Mouse (Mus musculus): ENCODE results near the gene Cdh18. TPM values are rescaled to one million over a fixed set of nuclear protein-coding genes. Genes with fewer than 3 reads are reported as not detected.

The Cdh18 gene
- polyA plus RNA-seq, 1 experiment from 2014 or later: 0.42 TPM

GRCm38 (mm10) chr15:22833127-22833526 is 284.3 kb downstream of the Cdh18 start:
- Histone ChIP-seq H3K9me3 (replicated peaks; ENCODE audit: control insufficient read depth, low read length) (no peaks in the 10 kb centered on the region), H3K4me2 (ENCODE audit: low read depth, low read length) (no peak overlapping the region), H3K4me3 (ENCODE audit: low read depth, low read length) (no peak overlapping the region), H3K9ac (replicated peaks; ENCODE audit: low read length) (no peak overlapping the region), H3K36me3 (replicated peaks; ENCODE audit: control insufficient read depth, insufficient read depth, low read depth, low read length) (no peaks in the 10 kb centered on the region), H3K4me1 (ENCODE audit: control insufficient read depth, insufficient read depth, low read length) (no peaks in the 10 kb centered on the region), H3K27ac (replicated peaks; ENCODE audit: low read depth, low read length) (no peak overlapping the region), H3K27me3 (ENCODE audit: control insufficient read depth, insufficient read depth, low read length) (no peaks in the 10 kb centered on the region)
- ATAC-seq (replicated peaks; ENCODE audit: insufficient number of reproducible peaks, low FRiP score, low TSS enrichment, low read depth) (no peak), DNase-seq (ENCODE audit: low spot score) (no peak)

- no peak overlapping the region for H3K27ac ChIP-seq (replicated peaks; ENCODE audit: low read depth, low read length)
- no peaks in the 10 kb centered on the region for H3K27me3 ChIP-seq (ENCODE audit: control insufficient read depth, insufficient read depth, low read length)
- H3K4me3 ChIP-seq (ENCODE audit: low read depth, low read length): no peak overlapping the region
- DNase-seq (ENCODE audit: low spot score) (no peak), ATAC-seq (replicated peaks; ENCODE audit: insufficient number of reproducible peaks, low FRiP score, low TSS enrichment, low read depth) (no peak)
- H3K4me2 ChIP-seq (ENCODE audit: low read depth, low read length): no peak overlapping the region
- no peak overlapping the region for H3K9ac ChIP-seq (replicated peaks; ENCODE audit: low read length)
- no peaks in the 10 kb centered on the region for H3K9me3 ChIP-seq (replicated peaks; ENCODE audit: control insufficient read depth, low read length)
- H3K36me3 ChIP-seq (replicated peaks; ENCODE audit: control insufficient read depth, insufficient read depth, low read depth, low read length): no peaks in the 10 kb centered on the region
- H3K4me1 ChIP-seq (ENCODE audit: control insufficient read depth, insufficient read depth, low read length): no peaks in the 10 kb centered on the region
- WGBS: 80% methylated on average over 1 of the region's 1 CpGs
Observed at GRCm38 (mm10) chr15:22837173-22837572, 288.4 kb downstream of the Cdh18 start.

GRCm38 (mm10) chr15:22857704-22858103 is 308.9 kb downstream of the Cdh18 start:
- no peak overlapping the region for H3K9ac ChIP-seq (replicated peaks; ENCODE audit: low read length)
- H3K27ac ChIP-seq (replicated peaks; ENCODE audit: low read depth, low read length): no peak overlapping the region
- no peaks in the 10 kb centered on the region for H3K9me3 ChIP-seq (replicated peaks; ENCODE audit: control insufficient read depth, low read length)
- no peaks in the 10 kb centered on the region for H3K36me3 ChIP-seq (replicated peaks; ENCODE audit: control insufficient read depth, insufficient read depth, low read depth, low read length)
- no peak overlapping the region for H3K4me3 ChIP-seq (ENCODE audit: low read depth, low read length)
- no peaks in the 10 kb centered on the region for H3K27me3 ChIP-seq (ENCODE audit: control insufficient read depth, insufficient read depth, low read length)
- DNase-seq (ENCODE audit: low spot score) (no peak), ATAC-seq (replicated peaks; ENCODE audit: insufficient number of reproducible peaks, low FRiP score, low TSS enrichment, low read depth) (no peak)
- H3K4me2 ChIP-seq (ENCODE audit: low read depth, low read length): no peak overlapping the region
- no peaks in the 10 kb centered on the region for H3K4me1 ChIP-seq (ENCODE audit: control insufficient read depth, insufficient read depth, low read length)

GRCm38 (mm10) chr15:22870679-22871078 is 321.9 kb downstream of the Cdh18 start:
- WGBS: 62% methylated on average over 1 of the region's 1 CpGs
- no peak overlapping the region for H3K27ac ChIP-seq (replicated peaks; ENCODE audit: low read depth, low read length)
- H3K9me3 ChIP-seq (replicated peaks; ENCODE audit: control insufficient read depth, low read length): no peaks in the 10 kb centered on the region
- no peak overlapping the region for H3K9ac ChIP-seq (replicated peaks; ENCODE audit: low read length)
- H3K4me1 ChIP-seq (ENCODE audit: control insufficient read depth, insufficient read depth, low read length): no peaks in the 10 kb centered on the region
- no peaks in the 10 kb centered on the region for H3K36me3 ChIP-seq (replicated peaks; ENCODE audit: control insufficient read depth, insufficient read depth, low read depth, low read length)
- no peak overlapping the region for H3K4me3 ChIP-seq (ENCODE audit: low read depth, low read length)
- ATAC-seq (replicated peaks; ENCODE audit: insufficient number of reproducible peaks, low FRiP score, low TSS enrichment, low read depth) (no peak), DNase-seq (ENCODE audit: low spot score) (no peak)
- no peak overlapping the region for H3K4me2 ChIP-seq (ENCODE audit: low read depth, low read length)
- H3K27me3 ChIP-seq (ENCODE audit: control insufficient read depth, insufficient read depth, low read length): no peaks in the 10 kb centered on the region

- no peak overlapping the region for H3K4me3 ChIP-seq (ENCODE audit: low read depth, low read length)
- no peak overlapping the region for H3K27ac ChIP-seq (replicated peaks; ENCODE audit: low read depth, low read length)
- no peak overlapping the region for H3K4me2 ChIP-seq (ENCODE audit: low read depth, low read length)
- no peaks in the 10 kb centered on the region for H3K9me3 ChIP-seq (replicated peaks; ENCODE audit: control insufficient read depth, low read length)
- H3K4me1 ChIP-seq (ENCODE audit: control insufficient read depth, insufficient read depth, low read length): no peaks in the 10 kb centered on the region
- H3K9ac ChIP-seq (replicated peaks; ENCODE audit: low read length): no peak overlapping the region
- H3K36me3 ChIP-seq (replicated peaks; ENCODE audit: control insufficient read depth, insufficient read depth, low read depth, low read length): no peaks in the 10 kb centered on the region
- no peaks in the 10 kb centered on the region for H3K27me3 ChIP-seq (ENCODE audit: control insufficient read depth, insufficient read depth, low read length)
- DNase-seq (ENCODE audit: low spot score) (peak; percentile 17), ATAC-seq (replicated peaks; ENCODE audit: insufficient number of reproducible peaks, low FRiP score, low TSS enrichment, low read depth) (no peak)
- 55% methylated on average over 4 of the region's 4 CpGs for WGBS
Observed at GRCm38 (mm10) chr15:22897724-22898123, 348.9 kb downstream of the Cdh18 start.

- Histone ChIP-seq H3K4me2 (ENCODE audit: low read depth, low read length) (no peak overlapping the region), H3K36me3 (replicated peaks; ENCODE audit: control insufficient read depth, insufficient read depth, low read depth, low read length) (no peaks in the 10 kb centered on the region), H3K4me3 (ENCODE audit: low read depth, low read length) (no peak overlapping the region), H3K4me1 (ENCODE audit: control insufficient read depth, insufficient read depth, low read length) (no peaks in the 10 kb centered on the region), H3K9ac (replicated peaks; ENCODE audit: low read length) (no peak overlapping the region), H3K9me3 (replicated peaks; ENCODE audit: control insufficient read depth, low read length) (no peaks in the 10 kb centered on the region), H3K27me3 (ENCODE audit: control insufficient read depth, insufficient read depth, low read length) (no peaks in the 10 kb centered on the region), H3K27ac (replicated peaks; ENCODE audit: low read depth, low read length) (no peak overlapping the region)
- DNase-seq (ENCODE audit: low spot score) (peak; percentile 12), ATAC-seq (replicated peaks; ENCODE audit: insufficient number of reproducible peaks, low FRiP score, low TSS enrichment, low read depth) (no peak)
- 70% methylated on average over 4 of the region's 4 CpGs for WGBS
Observed at GRCm38 (mm10) chr15:22898208-22898607, 349.4 kb downstream of the Cdh18 start.

- no peak overlapping the region for H3K4me3 ChIP-seq (ENCODE audit: low read depth, low read length)
- no peaks in the 10 kb centered on the region for H3K4me1 ChIP-seq (ENCODE audit: control insufficient read depth, insufficient read depth, low read length)
- DNase-seq (ENCODE audit: low spot score): no peak
- H3K4me2 ChIP-seq (ENCODE audit: low read depth, low read length): no peak overlapping the region
- no peak for ATAC-seq (replicated peaks; ENCODE audit: insufficient number of reproducible peaks, low FRiP score, low TSS enrichment, low read depth)
- no peaks in the 10 kb centered on the region for H3K9me3 ChIP-seq (replicated peaks; ENCODE audit: control insufficient read depth, low read length)
- H3K36me3 ChIP-seq (replicated peaks; ENCODE audit: control insufficient read depth, insufficient read depth, low read depth, low read length): no peaks in the 10 kb centered on the region
- H3K27ac ChIP-seq (replicated peaks; ENCODE audit: low read depth, low read length): no peak overlapping the region
- no peaks in the 10 kb centered on the region for H3K27me3 ChIP-seq (ENCODE audit: control insufficient read depth, insufficient read depth, low read length)
- H3K9ac ChIP-seq (replicated peaks; ENCODE audit: low read length): no peak overlapping the region
Observed at GRCm38 (mm10) chr15:22914444-22914843, 365.6 kb downstream of the Cdh18 start.

GRCm38 (mm10) chr15:22934293-22934692 is 385.5 kb downstream of the Cdh18 start:
- Histone ChIP-seq H3K4me3 (ENCODE audit: low read depth, low read length) (no peak overlapping the region), H3K27ac (replicated peaks; ENCODE audit: low read depth, low read length) (no peak overlapping the region), H3K9ac (replicated peaks; ENCODE audit: low read length) (no peak overlapping the region), H3K9me3 (replicated peaks; ENCODE audit: control insufficient read depth, low read length) (no peaks in the 10 kb centered on the region), H3K27me3 (ENCODE audit: control insufficient read depth, insufficient read depth, low read length) (no peaks in the 10 kb centered on the region), H3K36me3 (replicated peaks; ENCODE audit: control insufficient read depth, insufficient read depth, low read depth, low read length) (no peaks in the 10 kb centered on the region), H3K4me1 (ENCODE audit: control insufficient read depth, insufficient read depth, low read length) (no peaks in the 10 kb centered on the region), H3K4me2 (ENCODE audit: low read depth, low read length) (no peak overlapping the region)
- ATAC-seq (replicated peaks; ENCODE audit: insufficient number of reproducible peaks, low FRiP score, low TSS enrichment, low read depth) (no peak), DNase-seq (ENCODE audit: low spot score) (no peak)
- WGBS: 83% methylated on average over 4 of the region's 4 CpGs

GRCm38 (mm10) chr15:22947234-22947633 is 398.4 kb downstream of the Cdh18 start:
- H3K9ac ChIP-seq (replicated peaks; ENCODE audit: low read length): no peak overlapping the region
- 83% methylated on average over 1 of the region's 1 CpGs for WGBS
- no peak for DNase-seq (ENCODE audit: low spot score)
- H3K27me3 ChIP-seq (ENCODE audit: control insufficient read depth, insufficient read depth, low read length): no peaks in the 10 kb centered on the region
- no peak overlapping the region for H3K27ac ChIP-seq (replicated peaks; ENCODE audit: low read depth, low read length)
- no peaks in the 10 kb centered on the region for H3K9me3 ChIP-seq (replicated peaks; ENCODE audit: control insufficient read depth, low read length)
- H3K4me1 ChIP-seq (ENCODE audit: control insufficient read depth, insufficient read depth, low read length): no peaks in the 10 kb centered on the region
- H3K36me3 ChIP-seq (replicated peaks; ENCODE audit: control insufficient read depth, insufficient read depth, low read depth, low read length): no peaks in the 10 kb centered on the region
- no peak for ATAC-seq (replicated peaks; ENCODE audit: insufficient number of reproducible peaks, low FRiP score, low TSS enrichment, low read depth)
- H3K4me2 ChIP-seq (ENCODE audit: low read depth, low read length): no peak overlapping the region
- H3K4me3 ChIP-seq (ENCODE audit: low read depth, low read length): no peak overlapping the region
